Mouse (Mus musculus) lung, postnatal 4 days (tissue): Measurements from ENCODE around the gene Sox12.
"Not testable (repeated sequence)": the region's sequence is repeated elsewhere in the genome, so short reads cannot be mapped to it uniquely, and the experiment has no call there.

ENCODE experiments used
- DNase-seq, 2 experiments: peaks; one replicate each; pipeline ENCODE4 v3.0.0; 2021

Gene Sox12

DNA sequence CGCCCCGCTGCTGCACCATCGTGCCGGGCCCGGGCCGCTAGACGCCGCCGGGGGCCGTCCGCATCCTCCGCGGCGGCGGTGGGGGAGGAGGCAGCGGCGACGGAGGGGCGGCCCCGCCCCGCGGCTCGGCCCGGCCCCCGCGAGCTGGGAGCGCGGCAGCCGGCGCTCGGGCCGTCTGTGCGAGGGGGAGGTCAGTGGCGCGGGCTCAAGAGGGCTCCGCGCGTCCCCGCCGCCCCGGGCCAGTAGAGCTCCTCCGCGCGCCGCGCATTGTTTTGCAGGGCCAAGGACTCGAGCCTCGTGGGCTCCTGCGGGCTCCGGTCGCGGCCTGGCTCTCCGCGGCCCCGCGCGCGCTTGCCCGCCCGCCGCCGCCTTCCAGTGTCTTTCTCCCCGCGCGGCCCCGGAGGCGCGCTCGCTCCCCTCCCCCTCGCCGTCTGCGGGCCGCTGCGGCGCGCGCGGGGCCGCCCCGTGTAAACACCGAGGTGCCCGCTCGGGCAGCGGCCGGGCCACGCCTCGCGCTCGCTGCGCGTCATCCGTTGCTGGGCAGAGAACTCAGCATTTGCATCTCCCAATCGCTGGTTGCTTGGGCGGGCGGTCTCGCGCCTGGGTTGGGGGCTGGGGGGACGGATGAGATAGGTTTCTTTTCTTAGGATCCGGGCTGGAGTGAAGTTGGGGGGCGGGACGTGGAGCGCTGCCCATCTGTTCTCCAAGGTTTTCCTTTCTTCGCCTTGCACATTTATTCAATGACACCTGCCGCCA, at the start of gene Sox12:
Sox12 (minus strand) TSS at position 384 of the 756 bp plus-strand sequence.
- DNase-seq, result peak; percentile 97 to 98

DNA sequence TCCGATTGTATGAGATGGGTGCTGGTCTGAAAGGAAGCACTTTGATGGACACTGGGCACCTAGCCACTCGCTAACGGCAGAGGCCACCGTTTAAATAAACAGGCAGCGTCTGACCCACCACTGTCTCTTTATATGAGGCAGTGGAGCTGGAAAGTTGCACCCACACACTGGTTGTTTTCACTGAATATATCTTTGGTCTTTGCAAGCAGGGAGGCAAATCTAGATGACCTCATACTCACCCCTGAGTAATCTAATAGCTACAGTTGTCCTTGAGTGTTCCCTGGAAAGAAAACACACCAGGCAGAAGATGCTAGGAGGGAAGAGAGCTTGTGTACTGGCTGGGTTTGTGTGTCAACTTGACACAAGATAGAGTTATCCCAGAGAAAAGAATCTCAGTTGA, 49.6 kb upstream of the Sox12 start:
- no peak for DNase-seq

DNA sequence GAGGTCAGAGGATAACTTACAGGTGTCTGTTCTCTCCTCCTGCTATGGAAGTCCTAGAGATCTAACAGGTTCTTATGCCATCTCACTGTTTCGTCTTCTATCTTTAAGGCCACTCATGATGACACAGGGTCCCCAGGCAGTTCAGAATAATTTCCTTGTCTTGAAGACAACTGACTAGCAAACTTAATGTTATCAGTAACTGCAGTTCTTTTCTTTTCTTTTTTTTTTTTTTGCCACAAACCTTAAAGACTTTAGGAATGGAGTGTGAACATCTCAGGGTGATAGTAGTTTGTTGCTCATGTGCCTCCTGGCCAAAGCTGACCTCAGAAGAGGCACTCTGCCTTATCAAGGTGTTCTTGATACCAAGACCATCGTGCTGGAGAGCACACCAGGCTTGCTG, 48.8 kb upstream of the Sox12 start:
- no peak for DNase-seq

DNA sequence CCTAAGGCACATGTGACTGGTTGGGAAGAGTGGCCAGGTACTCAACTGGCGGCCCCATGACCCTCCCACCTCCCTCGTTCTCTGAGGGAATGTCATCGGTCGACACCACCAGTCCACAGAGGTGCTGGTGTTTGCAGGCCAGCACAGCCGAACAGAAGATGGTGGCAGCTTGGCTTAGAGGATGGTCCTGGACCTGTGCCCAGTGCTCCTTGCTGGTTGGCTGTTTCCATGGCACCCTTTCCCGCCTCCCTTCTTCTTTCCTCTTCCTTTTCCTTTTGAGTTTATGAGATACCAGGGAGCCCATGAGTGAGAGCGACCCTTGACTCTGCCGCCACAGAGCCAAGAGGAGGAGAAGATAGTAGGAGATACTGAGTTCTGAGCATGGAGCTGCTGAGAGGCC, 45.4 kb upstream of the Sox12 start:
- no peak for DNase-seq

DNA sequence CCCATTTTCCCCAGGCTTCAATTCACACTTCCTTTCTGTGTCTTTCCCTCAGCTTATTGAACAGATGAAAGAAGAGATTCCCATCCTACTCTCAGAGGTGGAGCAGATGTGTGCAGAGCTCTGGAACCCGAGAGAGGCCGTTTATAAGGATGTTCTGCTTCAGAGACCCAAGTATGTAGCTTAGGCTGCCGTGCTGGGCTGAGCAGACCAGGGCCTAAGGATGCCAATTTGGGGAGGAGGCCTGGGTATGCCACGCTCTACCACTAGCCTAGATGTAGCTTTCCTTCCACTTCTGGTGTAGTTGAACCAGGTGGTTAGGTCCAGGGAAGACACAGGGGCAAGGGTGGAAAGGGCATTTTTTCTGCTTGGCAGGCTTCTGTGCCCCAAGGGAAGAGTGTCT, 44.5 kb upstream of the Sox12 start:
- no peak for DNase-seq

DNA sequence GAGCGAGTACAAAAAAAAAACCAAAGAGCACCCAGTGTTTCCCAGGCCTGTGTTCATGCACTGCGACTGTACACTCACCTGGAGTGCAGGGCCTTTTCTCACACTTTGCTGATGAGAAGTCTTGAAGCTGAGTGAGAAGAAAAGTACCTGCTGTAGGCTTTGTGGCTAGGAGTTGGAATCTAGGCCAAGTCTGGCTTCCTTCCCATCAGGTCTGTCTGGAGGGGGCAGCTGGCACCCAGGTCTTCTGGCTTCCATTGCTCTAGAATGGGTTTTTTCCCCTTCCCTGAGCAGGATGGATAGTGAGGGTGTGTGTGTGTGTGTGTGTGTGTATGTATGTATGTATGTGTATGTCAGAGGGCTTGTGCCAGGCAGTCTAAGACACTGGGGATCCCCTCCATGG, 42.0 kb upstream of the Sox12 start:
- no peak for DNase-seq

DNA sequence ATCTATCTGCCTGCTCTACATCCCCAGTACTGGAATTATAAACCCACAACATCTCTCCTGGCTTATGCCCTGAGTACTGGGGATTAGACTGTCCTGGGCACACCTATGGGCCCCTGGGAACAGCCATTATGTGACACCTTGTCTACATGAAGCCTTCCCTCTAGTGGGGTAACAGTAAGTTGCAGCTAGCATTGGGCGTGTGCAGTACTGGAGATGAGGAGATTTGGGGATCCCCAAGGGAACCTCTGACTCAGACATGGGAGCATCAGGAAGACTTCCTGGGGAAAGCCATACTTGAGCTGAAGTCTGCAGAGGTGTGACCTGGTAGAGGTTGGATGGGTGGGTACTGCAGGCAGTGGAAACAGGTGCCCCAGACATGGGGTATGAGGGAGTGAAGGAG, 41.1 kb upstream of the Sox12 start:
- no peak for DNase-seq

DNA sequence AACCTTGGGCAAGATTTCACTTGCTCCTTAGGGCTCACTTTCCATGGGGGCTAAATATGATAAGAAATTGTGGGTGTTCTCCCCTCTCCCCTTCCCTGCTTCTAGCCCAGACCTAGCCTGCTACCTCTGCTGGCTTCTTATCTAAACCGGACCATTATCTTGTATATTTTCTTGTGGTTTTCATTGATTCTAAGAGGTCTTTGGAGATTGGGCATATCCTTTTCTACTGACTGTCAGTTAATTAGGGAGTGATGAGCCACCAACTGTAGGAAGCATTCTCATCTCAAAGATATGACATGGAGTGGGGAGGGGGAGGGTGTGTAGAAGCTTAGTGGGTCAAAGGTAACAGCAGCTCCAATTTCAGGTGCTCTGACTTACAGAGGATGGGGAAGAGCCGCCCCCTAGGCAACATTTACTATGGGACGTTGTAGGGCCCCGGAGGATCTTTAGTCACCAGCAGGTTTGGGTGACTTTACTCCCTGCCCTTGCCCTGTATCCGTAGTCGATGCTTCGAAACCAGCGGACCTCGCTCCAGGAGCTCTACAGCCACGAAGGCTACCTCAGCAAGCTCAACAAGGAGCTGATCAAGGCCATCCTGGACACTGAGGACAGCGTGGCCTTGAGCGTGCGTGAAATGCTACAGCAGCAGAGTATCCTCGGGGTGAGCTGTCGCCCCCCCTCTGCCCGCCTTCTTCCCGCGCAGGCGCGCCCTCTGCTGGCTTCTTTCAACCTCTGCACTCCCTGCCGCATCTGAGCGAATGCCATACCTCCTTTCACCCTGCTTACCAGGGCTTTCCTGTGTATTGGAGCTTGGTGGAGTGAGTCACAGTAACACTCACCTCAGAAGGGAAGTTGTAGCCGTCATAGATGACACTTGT, 39.4 kb upstream of the Sox12 start:
- peak; percentile 84 to 91 for DNase-seq

DNA sequence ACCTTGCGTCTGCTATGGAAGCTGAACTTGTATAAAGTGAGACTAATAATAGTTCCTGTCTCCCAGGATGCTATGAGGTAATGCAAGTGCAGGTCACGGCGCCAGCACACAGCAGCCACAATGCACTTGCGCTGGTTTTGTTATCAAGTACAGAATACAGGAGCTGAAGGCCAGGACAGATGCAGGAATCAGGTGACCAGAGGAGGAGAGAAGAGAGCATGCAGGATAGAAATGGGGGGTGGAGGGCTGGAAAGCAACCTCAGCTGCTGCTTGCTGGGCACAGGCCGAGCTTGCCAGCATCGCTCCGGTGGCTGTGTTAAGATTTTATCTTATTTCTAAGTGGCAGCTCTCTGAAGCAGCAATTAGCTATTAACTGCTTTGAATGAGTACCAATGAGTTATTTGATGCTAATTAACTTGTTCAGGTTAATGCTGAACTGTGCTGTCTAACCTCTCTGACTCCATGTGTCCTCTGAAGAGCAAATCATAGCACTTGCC, 38.6 kb upstream of the Sox12 start:
- DNase-seq, result no peak

DNA sequence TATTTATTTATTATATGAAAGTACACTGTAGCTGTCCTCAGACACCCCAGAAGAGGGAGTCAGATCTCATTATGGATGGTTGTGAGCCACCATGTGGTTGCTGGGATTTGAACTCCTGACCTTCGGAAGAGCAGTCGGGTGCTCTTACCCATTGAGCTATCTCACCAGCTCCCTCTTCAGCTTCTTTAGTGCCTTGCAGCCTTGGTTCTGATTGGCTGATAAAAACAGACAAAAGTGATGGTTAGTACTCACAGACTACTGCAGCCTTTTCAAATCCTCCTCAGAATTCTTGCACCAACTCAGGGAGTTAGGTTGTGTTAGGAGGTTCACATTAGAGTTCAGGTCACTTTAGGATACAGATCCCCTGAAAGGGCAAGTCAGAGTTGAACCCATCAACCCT, 30.6 kb upstream of the Sox12 start:
- not testable (repeated sequence) for DNase-seq

DNA sequence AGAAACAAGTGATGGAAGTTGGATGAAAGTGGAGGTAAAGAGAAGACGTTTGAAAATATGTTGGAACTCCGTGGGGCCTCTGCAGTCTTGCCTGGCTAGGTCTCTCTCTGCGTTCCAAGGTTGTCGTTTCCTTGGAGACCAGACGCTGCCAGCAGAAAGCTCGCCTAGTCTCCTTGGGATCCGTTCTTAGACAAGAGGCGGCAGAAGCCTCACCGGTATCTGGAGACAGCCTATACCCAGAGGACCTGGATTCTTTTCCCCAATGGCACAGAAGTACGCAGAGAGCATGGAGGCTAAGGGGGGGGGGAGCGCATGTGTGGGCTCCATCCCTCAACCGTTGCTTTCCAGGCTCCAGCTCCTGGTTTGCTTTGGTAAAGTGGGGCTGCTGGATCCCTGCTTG, 29.6 kb upstream of the Sox12 start:
- no peak for DNase-seq

DNA sequence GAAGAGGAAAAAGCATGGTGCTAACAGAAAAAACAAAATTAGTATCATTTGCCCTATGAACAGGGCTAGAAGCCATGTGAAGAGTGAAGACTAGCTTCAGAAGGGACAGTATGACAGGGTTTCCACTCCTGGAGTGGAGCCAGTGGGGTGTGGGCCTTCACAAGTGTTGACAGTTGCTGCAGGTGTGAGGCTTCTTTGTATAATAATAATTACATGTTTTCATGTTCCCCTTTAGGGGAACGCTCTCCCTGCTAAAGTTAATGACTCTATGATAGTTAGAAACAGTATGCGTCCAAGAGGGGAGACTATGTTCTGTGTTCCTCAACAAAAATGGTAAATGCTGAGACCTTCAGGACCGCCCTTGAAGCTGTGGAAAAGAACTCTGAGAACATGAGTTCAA, 17.9 kb upstream of the Sox12 start:
- DNase-seq, result no peak

DNA sequence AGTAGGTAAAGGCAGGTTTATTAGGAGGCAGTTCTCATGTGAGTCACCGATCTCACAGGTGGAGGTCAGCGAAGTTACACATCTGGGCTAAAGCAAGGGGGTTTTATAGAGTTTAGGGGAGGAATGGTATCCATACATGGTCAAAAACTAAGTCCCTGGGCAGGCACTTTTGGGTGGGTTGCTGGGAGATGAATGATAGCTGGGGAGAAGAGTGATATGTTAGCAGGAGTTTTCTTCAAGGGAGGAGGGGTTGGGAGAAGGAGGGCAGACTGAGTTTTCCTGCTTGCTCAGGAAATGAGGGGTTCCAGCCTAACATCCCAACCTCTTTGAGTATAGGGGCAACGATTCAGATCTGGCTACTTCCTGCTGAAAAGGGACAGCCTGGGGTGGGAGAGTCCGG, 17.4 kb upstream of the Sox12 start, which contains the start of gene 6820408C15Rik:
6820408C15Rik (plus strand) TSS at position 301 of the 400 bp plus-strand sequence.
- DNase-seq, result no peak

DNA sequence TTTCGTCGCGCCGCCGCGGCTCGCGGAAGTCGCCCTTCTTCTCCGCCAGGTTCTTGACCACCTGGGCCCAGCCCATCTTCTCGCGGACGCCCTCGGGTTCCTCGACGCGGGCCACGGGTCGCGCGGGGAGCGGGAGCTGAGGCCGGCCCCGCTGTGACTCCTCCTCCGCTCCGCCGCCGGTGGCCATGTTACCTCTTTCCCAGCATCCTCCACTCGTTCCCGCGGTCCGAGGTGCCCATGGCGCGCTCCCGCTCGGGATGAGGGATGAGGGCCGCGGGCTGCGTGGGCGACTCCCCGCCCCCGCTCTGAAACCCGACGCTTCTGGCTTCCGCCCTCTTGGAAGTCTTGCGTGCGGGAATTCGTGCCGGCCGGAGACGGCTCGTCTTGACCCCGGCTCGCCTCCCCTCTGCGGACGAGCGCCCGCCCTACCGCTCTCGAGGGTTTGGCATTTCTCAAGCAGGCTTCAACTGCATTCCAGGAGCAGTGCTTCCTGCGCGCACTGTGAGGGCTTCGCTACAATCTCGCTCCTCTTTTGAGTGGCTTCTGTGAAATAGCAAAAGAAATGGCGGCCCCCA, 16.8 kb upstream of the Sox12 start, which contains the start of gene Zcchc3:
Zcchc3 (minus strand) TSS at position 437 of the 575 bp plus-strand sequence.
- peak; percentile 91 to 96 for DNase-seq

DNA sequence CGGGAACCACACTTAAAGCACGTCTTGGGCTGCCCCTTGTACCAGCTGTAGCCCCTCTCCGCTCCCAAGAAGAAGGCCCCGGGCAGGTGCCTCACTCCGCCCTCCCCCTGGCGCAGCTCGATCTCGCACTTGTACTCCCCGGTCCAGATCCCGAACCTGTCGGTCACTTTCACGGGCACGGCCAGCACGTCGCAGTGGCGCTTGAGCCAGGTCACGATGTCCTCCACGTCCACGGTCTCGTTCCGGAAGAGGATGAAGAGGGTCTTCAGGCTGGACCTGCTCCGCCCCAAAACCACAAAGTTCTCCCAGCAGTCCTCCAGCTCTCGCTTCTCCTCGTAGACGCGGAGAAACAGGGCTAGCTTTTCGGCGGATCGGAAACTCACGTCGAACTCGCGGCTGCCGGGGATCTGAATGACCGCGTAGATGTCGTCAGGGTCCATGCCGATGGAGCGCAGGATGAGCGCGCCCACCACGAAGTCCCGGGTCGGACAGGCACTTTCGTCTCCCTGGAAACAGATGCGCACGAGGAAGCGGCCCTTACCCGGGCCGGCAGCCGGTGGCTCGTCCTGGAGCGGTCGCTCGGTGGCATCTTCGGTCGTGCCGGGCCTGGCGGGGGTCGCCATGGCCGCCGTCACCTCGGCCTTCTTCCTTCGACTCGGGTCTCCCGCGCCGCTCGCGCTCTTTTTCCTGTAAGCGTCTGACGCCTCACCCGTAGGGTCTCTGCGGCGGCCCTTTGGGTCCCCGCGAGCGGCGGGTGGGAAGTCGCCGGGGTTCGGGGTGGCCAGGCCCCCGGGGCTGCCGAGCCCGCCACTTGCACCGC, 16.1 kb upstream of the Sox12 start:
- peak in 1 of 2 experiments; percentile 64 for DNase-seq

DNA sequence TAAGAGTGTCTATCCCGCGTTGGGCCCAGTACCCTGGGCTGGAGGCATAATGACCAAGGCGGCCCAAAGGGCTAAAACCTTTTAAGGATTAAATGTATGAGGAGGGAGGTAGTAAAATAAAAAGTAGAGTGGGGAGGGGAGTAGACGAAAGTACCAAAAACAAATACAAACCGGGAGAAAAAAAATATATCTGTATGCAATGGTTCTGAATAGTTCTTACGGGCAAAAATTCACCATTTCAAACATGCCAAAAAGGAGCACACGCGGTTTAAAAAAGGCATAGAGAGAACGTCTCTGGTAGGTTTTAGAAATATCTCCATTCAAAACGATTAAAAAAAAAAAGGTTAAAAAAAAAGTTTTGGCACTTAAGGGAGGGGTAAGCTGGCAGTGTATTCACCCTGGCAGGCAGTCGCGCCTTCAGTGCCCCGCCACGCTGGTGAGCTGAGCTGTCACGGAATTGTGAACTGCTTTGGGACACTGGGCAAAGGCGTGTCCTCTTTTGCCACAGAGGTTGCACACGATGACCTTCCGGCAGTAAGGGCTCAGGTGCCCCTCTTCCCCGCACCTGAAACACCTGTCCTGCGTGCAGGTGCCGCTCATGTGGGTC, 15.4 kb upstream of the Sox12 start:
- DNase-seq, result peak; percentile 33 to 40

DNA sequence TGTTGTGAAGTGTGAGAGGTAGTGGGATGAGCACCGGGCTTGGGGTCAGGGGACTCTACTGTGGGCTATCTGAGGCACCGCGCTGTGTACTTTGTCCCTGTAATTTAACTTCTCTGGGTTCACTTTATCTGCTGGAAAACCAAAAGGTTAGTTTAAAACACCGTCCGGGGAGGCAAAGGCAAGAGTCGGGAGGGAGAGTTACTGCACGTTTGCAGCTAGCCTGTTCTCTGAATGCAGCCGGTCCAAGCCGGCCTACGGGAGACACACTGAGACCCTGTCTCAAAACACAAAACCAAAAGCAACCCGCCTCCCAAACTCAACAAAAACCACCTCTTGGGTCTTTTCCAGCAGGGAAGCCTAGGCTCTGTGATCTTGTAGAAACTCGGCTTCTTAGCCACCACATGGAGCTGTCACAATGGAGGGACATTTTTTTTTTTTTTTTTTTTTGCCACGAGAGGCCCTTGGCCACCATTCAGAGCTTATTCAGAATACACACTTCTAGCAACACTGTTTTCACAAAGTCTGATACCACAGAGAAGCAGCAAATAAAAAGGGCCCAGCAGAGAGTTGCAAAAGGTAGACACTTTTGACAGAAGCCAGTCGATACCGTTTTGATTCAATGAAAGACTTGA, 14.8 kb upstream of the Sox12 start:
- DNase-seq, result no peak

DNA sequence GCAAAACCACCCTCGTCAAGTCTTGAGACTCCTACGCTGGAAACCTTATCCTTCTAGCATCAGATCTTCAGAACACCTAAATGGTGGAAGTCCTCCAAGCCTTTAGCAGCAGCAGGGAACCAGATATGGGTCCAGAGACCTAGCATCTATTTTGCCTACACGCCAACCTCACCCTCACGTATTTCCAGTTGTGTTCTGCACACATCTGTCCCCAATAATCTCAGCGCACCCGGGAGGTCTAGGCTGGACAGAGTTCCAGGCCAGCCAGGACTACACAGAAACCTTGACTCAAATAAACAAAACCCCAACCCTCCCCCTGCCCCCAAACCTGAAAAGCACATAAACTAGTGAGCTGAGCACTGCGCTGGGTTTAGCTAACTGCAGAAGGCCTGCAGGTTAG, 13.6 kb upstream of the Sox12 start:
- DNase-seq, result no peak

DNA sequence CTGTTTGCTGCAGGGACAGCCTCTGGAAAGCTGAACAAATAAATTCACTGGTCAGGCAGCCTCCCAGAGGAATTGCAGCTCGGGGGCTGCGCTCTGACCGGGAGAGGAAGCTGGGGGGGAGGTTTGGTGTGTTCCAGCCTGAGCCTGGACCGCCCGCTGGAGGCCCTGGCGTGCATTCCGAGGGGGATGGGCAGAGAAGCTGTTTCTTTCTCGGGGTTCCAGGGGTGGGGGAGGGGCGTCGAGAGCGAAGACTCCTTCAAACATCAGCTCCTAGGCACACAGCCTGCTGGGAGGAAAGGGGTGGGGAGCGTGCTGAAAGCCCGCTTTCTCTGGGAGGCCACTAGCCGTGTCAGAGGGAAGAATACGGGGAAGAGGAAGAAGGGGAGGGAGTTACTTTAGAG, 13.1 kb upstream of the Sox12 start:
- peak; percentile 90 to 94 for DNase-seq

DNA sequence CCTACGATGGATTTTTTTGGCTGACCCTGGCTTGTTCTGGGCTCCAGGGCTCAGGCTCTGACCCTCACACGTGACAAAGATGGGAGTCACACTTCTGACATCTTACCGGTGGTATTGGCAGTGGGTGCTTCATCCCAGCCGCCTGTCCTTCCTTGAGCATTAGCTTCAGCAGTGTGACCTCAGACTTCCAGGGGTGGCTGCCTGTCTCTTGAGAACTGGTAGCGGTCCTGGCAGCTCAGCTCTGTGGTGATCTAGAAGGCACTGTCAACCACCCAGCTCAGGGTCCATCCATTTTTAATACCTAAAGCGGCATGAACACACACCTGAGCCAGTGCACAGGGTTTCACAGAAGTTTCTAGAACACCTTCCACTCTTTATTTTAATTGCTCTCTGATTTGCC, 11.9 kb upstream of the Sox12 start:
- DNase-seq, result no peak

DNA sequence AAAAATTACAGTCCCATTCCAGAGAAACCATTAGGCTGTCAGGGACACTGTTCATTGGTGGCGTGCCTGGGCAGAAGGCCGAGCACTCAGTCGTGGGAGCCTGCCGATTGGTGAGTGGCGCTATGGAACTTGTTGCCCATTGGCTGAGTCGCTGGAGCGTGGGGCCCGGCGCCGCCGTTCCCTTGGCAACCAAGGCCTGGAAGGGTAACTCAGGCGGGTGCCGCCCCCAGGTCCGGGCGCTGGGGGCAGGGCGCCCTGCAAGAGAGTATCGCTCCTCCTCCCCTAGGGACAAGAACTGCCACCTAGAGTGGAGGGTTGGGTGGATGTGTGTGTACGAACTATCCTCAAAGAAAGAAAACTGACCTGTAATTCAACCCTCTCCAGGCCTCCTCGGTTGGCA, 8.3 kb upstream of the Sox12 start:
- DNase-seq, result peak; percentile 95 to 99

DNA sequence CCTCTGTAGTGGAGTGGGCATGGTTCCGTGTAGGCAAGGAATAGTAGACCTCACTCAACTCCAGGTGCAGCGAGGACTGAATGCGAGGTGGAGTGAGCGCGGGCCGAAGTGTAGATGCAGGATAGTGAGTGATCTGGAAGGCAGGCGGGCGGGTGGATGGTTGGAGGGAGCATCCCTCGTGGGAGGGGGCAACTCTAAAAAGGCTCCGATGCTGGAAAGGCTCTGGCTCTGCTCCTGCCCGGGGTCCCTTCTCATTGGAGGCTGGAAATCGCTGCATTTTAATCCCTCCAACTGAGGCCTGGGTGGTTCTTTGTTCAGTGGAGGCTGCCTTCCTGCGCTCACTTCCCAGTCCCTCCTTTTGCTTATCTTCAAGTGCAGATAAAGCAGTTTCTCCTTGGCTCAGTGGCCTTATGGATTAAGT, 1.3 kb upstream of the Sox12 start:
- DNase-seq, result no peak
